Mouse (Mus musculus) ES-CJ7 (cell line): ENCODE data around the gene Zfp109.
A peak's percentile ranks its signal among the peaks of the same experiment; 100 is the strongest.

Source experiments
- DNase-seq: peaks from one replicate; pipeline ENCODE4 v3.0.0; 2011; ENCODE audit warnings: low read depth, low spot score

Zfp109 gene

DNA sequence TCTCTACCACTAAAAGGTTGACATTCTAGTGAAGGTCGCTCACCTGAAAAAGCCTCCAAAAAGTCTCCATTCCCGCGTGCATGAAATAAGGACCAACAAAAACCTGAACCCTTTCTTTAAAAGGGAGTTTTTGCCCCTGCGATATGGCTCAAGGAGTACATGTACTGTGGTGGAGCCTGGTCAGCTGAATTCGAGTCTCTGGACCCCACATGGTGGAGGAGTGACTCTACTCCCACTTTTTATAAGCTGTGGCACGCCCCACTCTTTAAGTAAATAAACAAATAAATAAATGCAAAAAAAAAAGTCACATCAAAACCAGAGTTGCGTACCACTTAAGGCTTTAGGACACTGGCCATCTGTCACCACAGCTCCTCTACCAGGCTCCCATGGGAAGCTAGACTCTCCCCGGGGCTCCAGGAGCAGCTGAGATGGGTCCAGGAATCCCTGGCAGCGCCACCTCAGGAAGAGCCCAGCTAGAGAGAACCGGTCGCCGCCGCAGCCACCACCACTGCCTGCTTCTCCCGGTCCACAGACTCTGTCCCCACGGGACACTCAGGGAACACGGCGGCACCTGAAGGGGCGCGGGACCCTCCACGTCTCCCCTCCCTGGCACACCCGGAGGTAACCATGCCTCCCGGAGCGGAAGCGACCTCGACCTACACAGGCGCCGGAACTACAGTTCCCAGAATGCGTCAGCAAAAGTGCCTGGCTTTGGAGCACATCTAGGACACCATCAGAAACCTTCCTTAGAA is at the start of gene Zfp109:
Zfp109 (minus strand) TSS at position 521 of the 752 bp plus-strand sequence.
- peak; percentile 74 for DNase-seq

DNA sequence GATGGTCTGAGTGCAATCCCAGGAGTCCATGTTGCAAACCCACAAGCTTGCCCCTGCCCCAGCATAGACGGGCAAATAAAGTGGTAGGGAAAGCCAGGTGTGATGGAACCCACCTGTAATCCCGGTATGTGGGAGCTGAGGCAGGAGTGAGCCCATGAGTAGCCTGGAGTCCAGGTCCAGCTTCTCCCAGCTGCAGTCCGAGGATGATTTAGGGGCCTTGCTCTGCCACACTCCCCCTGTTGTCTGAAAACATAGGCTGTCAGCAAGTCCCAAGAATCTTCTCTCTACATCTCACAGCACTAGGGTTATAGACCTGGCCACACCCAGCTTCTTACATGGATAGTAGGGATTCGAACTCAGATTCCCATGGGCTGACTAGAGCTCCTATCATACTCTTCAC is 49.6 kb upstream of the Zfp109 start:
- no peak for DNase-seq

DNA sequence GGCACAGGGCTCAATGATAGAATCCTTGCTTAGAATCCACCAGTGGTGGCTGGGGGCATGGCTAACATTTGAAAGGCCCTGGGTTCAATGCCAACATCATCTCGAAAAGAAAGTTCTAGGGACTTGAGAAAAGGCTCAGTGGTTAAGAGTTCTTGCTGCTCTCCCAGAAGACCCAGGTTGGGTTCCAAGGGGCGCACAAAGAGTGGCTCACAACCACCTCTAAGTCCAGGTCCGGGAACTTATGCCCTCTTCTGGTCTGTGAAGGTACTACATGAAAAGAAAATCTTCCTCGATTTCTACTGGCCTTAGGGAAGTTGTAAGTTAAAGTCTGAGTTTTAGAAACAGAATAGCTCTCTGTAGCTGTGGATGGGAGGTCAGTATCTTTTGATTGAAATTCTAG is 48.7 kb upstream of the Zfp109 start:
- DNase-seq, result no peak

DNA sequence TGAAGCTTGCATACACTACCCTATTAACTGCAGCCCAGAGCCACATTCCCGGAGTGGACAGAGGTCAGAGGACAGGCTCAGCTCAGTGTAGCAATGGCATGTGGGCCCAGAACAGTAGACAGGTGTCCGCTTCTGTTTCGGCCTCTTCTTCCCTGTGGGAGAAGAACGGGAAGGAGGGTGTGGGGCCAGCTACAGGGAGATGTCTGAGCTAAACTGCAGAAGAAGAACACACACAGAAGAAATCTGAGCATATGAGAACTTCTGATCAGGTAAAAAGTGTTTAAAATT is 43.4 kb upstream of the Zfp109 start:
- no peak for DNase-seq

DNA sequence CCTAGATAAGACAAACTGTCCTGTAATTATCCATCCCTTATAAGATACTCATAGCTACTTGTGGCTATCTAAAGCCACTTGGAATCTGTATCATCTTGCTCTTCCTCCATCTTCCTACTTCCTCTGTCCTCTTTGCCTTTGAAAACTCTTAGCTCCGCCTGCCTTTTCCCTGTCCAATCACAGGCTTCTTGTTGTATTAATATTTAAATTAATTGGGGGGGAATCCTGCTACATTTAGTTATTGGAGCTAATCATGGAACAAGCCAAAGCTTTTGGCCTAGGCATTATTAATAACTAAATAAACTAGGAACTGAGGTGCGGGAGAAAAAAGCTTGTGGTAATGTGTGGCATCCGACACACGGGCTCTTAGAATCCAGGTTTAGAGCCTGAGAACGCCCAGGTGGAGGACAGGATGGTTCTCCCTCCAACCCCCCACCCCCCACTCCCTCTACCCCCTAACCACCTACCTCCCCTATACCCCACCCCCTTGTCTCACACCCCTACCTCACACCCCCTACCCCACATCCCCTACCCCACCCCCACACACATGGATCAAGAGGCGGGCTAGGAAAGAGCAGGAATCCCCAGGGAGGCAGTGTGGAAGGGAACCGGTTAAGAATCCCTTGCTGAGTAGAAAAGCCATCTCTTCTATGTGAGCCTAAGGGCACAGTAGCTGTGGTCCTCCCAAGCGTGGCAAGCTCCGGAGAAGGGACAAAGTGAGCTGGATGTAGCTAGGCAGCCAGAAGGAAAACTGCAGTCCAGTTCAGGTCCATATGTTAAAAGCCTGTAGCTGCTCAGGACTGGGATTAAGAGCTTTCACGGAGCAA is 42.9 kb upstream of the Zfp109 start:
- DNase-seq, result peak; percentile 72

DNA sequence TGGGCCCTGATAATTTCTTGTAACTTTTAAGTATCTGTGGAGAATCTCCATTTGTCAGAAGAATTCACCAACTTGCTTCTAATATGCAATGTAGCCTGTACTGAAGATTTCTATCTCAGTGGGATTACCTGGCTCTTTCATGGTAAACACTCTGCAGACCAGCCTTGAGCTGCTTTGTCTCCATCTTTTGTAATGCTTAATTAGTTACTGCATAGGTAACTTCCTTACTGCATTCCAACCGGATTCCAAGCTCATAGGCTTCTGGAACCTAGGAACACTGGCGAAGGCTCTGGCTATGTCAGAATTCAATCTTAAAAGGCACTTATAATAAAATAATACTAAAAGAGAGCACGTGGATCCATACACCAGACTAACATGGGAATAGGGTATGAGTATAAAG is 41.4 kb upstream of the Zfp109 start:
- DNase-seq, result peak; percentile 81

DNA sequence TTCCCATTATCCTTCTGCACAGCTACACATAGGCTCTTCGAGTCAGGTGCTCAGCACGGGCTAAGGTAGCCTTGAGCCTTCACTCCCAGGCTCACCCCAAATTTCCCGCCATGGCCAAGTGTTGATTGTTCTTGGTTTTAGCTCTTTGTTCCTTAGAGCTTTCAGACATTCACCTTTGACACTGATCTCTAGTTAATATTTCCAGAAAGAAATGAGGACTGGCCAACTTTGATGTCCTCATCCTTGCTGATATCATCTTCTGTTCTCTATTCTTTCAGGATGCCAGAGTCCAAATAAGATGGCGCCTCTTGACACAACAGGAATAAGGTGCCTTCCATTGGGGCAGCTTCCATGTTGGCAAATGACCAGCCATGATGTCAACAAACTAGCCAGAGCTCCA is 37.1 kb upstream of the Zfp109 start:
- no peak for DNase-seq

DNA sequence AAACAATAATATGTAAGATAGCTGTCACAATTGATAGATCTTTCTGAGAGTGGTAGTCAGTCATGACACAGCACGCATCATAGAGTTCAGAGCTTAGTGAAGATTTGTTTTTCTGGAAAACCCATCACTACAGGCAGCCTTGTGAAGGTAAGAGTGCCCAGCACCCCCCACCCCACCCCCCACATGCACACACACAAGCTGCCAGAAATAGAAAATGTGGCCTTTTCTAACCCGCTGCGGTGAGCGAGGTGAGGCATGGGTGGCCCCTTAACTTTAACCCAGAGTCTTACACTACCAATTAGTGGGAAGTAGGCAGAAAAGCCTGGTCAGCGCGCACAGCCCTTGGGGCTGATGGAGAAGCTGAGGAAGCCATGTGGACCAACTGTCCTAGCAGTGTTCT is 33.8 kb upstream of the Zfp109 start:
- no peak for DNase-seq

DNA sequence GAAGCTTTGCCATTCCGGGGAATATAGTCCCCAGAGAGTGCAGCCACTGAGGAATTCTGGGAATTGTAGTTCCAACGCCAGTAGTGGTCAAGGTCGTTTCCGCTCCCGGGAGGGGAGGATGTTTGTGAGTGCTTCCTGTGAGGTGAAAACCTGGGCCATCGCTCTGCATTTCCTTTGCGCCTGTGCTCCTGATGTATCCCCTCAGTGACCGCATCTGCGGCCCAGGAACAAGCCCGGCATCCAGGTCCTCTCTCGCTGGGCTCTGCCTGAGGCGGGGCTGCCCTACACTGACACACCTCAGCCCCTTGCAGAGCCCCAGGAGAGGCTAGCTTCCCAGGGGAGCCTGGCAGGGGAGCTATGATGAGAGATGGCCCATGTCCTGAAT is 32.9 kb upstream of the Zfp109 start, which contains the start of gene Zfp93:
Zfp93 (plus strand) TSS at position 133 of the 385 bp plus-strand sequence.
- DNase-seq, result peak; percentile 89

DNA sequence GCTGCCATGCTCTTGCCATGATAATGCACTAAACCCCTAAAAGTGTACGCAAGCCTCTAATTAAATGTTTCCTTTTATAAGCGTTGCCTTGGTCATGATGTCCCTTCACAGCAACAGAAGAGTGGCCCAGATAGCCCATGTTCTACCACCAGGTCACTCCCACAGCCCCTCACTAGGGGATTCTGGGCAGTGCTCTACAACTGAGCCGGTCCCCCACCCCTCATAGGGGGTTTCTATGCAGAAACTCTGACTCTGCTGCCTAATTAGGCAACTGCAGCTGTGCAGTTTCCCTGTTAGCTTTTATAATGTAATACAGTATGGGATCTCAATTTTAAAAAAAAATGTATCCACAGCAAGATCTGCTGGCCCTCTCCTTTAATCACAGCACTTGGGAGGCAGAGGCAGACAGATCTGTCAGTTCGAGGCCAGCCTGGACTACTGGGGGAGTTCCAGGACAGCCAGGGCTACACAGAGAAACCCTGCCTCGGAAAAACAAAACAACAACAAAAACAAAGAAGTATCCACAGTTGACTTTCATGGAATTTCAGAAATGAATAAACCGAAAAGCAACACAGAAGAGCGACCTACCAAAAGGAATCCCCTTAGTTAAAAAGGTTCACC is 32.4 kb upstream of the Zfp109 start:
- DNase-seq, result no peak

DNA sequence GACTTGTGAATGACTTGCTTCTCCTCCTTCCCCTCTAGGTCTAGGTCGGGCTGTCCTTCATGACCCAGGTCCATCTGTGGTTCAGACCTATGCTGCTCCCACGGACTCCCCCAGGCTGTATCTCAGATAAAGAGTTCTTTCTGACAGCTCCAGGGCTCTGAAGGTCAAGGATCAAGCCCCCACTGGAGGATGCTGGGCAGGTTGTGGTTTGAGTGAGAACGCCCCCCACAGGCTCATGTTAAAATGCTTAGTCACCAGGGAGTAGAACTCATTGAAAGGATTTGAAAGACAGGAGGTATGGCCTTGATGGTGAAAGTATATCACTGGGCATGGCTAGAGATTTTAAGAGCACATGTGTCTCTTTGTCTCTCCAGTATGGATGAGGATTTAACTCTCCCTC is 31.9 kb upstream of the Zfp109 start:
- DNase-seq, result peak; percentile 52

DNA sequence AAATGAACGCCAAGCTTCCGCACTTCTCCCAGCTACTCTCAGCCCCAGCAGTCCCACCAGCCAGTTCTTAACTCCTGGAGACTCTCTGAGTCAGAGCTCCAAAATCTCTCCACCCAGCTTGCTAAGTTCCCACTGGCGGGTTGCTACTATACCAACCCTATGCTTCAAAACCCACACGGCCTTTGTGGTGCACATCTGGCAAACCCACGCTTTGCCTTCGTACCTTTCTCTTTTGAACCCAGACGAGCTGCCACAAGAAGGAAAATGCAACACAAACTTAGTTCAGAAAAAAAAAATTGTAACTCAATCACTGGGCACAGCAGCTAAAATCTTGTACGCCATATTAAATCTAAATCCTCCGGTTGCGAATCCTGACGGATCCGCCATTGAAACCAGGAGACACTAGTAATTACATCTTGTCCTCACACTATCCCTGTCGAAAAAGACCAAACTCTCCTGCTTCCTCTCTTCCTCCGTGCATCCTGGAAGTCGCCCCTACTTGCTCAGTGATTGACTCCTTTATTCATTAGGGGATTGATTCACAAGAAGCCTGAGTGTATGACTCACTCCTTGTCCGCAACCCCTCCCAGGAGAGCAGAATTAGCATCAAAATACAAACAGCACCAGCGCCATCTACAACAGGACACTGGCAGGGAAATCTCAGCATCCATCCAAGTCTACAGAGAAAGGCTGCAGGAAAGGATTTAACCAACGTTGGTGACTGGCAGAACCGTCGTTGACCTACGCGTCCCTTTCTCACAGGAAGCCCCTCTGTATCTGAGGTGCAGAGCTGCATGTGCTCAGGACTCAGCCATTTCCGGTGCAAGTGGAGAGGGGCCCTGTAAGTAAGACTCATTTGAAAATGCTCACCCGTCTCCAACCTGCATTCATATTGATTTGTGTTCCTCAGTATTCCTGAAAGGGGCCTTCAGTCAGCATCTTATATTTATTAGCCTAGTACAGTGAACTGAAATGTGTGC is 31.1 kb upstream of the Zfp109 start:
- DNase-seq, result peak; percentile 80

DNA sequence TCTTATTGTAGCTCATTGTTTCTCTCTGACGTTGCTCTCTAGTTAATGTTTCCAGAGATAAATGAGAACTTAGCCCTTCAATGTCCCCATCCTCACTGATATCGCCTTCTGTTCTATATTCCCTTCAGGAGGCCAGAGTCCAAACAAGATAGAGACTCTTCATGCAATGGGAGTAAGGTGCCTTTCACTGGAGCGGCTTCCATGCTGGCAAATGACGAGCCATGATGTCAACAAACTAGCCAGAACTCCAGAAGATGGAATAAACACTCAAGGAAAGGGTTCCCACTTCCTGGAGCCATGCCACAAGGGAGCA is 22.6 kb upstream of the Zfp109 start:
- DNase-seq, result no peak

DNA sequence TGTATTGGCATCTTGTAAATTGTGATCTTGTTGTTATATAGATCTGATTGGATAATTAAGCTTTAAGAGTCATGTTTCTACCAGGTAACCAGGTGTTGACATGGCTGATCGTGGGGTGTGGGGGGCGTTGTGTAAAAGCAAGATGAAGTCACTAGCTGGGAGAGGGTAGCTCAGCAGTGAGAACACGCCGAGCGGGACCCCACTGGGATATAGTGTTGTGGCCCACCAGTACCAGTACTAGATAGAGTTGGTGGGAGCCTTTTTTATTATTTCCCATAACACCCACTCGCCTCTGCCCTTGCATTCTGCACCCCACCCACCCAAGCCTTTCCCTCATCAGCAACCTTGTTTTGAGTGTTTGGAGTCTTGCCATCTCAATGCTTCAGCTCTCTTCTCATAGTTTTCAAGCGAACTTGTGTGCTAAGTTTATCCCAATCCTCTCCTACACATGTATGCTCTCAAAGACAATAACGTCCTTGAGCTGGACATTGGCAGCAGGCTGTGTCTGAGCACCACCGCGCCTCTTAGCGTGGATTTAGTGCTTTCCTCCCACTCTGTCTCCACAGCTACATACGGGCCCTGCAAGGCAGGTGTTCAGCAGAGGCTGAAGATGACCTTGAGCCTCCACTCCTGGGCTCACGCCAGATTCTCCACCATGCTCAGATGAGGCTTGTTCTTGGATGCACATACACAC is 22.1 kb upstream of the Zfp109 start:
- DNase-seq, result no peak

DNA sequence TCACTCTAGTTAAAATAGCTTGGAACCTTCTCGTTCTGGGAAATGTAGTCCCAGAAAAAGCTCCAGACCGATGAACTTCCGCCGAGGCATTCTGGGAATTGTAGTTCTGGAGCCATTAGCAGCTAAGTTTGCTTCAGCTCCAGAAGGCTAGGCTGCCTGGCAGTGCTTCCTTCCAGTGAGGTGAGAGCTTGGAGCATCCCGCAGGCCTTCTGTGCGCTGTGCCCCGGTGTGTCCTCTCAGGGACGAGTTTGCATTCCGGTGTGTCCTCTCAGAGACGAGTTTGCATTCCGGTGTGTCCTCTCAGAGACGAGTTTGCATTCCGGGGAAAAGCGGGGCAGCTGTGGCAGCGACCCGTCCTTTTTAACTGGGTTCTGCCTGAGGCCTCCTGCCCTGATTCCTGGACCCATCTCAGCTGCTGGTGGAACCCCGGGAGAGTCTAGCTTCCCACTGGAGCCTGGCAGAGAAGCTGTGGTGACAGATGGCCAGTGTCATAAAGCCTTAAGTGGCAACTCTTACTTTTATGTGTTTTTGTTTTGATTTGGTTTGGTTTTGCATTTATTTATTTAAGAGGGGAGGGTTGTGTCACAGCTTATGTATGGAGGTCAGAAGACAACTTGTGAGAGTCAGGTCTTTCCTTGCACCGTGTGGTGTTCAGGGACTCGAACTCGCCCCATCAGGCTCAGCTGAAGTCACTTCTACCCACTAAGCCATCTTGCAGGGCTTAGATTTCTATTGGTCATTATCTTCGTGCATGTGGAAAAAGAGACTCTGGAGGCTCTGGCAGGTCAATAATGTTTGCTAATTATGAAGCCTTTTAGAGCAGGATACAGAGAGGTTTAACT is 17.5 kb upstream of the Zfp109 start, which contains the start of gene Zfp108:
Zfp108 (plus strand) TSS at position 162 of the 842 bp plus-strand sequence.
- DNase-seq, result peak; percentile 80

DNA sequence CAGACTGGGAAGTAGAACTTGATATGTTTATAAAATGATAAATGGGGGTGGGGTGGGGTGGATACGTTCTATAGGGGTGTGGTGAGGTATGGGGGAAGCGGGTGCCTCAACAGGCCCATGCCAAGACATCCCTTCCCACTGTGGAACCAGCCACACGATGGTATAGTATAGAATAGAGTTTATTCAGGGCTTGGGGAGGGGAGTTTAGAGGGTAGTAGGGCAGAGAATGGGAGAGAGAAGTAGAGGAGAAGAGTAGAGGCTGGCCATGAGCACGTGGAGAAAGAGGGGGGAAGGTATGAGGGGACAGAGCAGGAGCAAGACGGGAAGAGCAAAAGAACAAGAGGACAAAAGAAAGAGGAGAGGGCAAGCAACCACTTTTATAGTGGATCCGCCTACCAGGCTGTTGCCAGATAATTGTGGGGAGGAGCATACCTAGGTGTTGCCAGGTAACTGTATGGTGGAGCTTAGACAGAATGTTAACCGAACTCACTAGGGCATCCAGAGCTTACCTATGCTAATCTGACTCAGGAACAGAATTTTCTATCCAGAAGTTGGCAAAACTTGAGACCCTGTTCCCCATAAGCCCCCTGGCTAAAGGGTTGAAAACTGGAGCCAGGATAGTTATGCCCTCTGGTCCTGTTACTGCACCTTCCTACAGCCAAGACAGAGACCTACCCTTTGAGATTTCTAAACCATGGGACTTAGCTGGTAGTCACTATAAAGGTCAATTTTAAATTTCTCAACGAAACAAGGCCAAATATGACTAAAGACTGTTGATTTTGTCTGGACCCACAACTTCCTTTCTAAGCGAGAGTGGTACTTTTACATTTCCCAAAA is 16.6 kb upstream of the Zfp109 start:
- peak; percentile 61 for DNase-seq

DNA sequence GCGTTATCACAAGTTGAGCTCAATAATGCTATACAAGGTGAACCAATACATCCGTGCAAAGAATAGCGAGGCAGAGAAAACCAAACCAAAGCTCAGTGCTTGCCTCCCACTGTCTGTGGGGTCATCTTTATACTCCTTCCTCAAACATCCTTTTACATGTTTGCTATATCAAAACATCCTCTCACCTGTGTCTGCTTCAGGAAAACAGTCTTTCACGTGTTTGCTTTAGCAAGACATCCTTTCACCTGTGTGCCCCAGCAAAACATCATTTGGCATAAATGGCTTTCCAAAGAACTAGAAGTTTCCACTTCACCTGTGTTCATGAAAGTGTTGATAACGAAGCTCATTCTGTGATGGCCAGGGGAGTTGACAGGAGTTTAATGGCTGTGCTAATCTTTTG is 26.0 kb downstream of the Zfp109 start, which contains the start of gene Zfp111:
Zfp111 (minus strand) TSS at position 101 of the 400 bp plus-strand sequence.
- no peak for DNase-seq

DNA sequence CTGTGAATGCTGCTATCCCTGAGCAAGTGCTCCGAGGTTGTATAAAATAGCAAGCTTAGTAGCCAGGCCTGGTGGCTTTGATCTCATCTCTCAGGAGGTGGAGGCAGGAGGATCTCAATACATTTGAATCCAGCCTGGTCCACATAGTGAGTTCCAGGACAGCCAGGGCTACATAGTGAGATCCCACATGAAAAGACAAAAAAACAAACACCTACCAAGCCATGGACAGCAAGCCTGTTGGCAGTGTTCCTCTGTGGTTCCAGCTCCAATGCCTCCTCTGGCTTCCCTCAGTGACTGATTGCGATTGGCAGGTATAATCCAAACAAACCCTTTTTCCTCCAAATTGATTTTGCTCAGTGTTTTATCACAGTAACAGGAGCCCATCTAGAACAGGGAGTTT is 27.1 kb downstream of the Zfp109 start:
- DNase-seq, result no peak

DNA sequence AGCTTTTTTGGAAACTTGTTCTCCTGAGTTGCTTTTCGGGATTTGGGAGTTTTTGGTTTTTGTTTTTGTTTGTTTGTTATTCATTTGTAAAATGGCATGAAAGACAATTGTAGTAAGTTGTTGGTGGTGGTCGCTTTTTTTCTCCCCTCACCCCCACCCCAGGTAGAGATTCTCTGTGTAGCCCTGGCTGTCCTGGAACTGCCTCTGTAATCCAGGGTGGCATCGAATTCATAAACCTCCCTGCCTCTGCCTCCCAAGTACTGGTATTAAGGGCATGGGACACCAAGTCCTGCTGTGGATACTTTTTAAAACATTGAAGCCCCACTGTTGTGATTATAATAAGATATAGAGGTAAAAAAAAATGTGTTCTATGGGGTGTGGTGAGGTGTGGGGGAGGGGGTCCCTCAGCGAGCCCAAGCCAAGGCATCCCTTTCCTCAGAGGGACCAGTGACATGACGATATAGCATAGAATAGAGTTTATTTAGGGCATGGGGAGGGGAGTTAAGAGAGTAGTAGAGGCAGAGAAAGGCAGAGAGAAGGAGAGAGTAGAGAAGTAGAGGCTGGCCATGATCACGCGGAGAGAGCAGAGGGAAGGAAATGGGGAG is 29.0 kb downstream of the Zfp109 start:
- DNase-seq, result no peak
